Mouse (Mus musculus): ENCODE measurements around the gene Pnma1. TPM values are rescaled to one million over a fixed set of nuclear protein-coding genes. Genes with fewer than 3 reads are reported as not detected.
A peak's percentile ranks its signal among the peaks of the same experiment; 100 is the strongest.

Gene Pnma1
- total and polyA plus RNA-seq, 2 experiments from 2014 or later = 12.0 to 13.9 TPM

DNA sequence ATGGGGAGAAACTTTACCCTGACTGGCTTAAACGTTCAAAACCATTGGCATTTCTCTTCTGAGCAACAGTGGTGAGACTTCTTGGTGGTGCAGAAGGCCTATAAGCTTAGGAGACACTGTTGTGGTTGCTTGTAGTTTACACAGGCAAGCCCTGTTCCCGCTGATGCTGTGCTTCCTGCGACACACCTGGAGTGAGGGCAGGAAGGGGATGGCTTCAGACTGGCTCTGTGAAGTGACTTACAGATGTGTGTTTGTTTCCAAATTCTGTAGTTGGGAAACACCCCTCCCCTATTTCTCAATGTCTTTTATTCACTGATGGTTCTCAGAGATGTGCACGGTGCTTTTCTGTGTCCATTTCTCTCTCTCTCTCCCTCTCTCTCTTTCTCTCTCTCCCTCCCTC lies 8.2 kb downstream of the Pnma1 start:
- no peak overlapping the region for H3K4me2 ChIP-seq (ENCODE audit: low read depth)
- no peak for TF ChIP-seq CTCF (IDR thresholded peaks at IDR 0.05; ENCODE audit: low read depth)
- 73% methylated on average over 4 of the region's 4 CpGs for WGBS
- H3K4me1 ChIP-seq (ENCODE audit: insufficient read depth) = no peaks in the 10 kb centered on the region
- no peaks in the 10 kb centered on the region for H3K27me3 ChIP-seq (ENCODE audit: insufficient read depth, low read length)
- no peaks in the 10 kb centered on the region for H3K9me3 ChIP-seq (ENCODE audit: low read length)
- DNase-seq = no peak
- no peak overlapping the region for H3K27ac ChIP-seq (ENCODE audit: low read depth, low read length)
- H3K36me3 ChIP-seq (ENCODE audit: insufficient read depth) = peaks cover 28% of the 10 kb centered on the region
- no peak overlapping the region for H3K4me3 ChIP-seq (ENCODE audit: low read depth, low read length)
- H3K9ac ChIP-seq = no peak overlapping the region
- ATAC-seq = no peak

GRCm38 (mm10) chr12:84137131-84137530 lies 11.2 kb downstream of the Pnma1 start:
- no peak overlapping the region for H3K4me2 ChIP-seq (ENCODE audit: low read depth)
- no peaks in the 10 kb centered on the region for H3K27me3 ChIP-seq (ENCODE audit: insufficient read depth, low read length)
- ATAC-seq (no peak), DNase-seq (no peak)
- H3K4me3 ChIP-seq (ENCODE audit: low read depth, low read length) = no peak overlapping the region
- no peak for TF ChIP-seq CTCF (IDR thresholded peaks at IDR 0.05; ENCODE audit: low read depth)
- WGBS = 96% methylated on average over 7 of the region's 7 CpGs
- peaks cover 27% of the 10 kb centered on the region for H3K36me3 ChIP-seq (ENCODE audit: insufficient read depth)
- H3K9me3 ChIP-seq (ENCODE audit: low read length) = no peaks in the 10 kb centered on the region
- H3K27ac ChIP-seq (ENCODE audit: low read depth, low read length) = no peak overlapping the region
- H3K4me1 ChIP-seq (ENCODE audit: insufficient read depth) = no peaks in the 10 kb centered on the region
- no peak overlapping the region for H3K9ac ChIP-seq

DNA sequence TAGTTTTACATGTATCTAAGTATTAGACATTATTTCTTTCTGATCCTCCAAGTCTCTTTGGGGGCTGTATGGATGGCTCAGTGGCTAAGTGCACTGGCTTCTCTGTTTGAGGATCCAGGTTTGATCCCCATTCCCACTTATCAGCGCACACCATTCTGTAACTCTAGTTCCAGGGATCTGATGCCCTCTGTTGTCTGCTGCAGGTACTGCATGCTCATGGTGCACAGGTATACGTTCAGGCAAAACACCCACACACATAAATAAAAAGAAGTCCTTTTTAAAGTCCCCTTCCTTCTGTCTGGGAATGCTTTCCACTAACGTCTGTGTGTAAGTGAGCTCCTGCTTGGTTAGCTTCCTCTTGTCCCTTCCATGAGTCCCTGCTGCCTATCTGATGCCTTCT lies 16.0 kb downstream of the Pnma1 start:
- H3K4me1 ChIP-seq (ENCODE audit: insufficient read depth) = no peaks in the 10 kb centered on the region
- DNase-seq = peak; percentile 25
- no peaks in the 10 kb centered on the region for H3K9me3 ChIP-seq (ENCODE audit: low read length)
- 62% methylated on average over 3 of the region's 3 CpGs for WGBS
- no peak overlapping the region for H3K9ac ChIP-seq
- peaks cover 37% of the 10 kb centered on the region for H3K36me3 ChIP-seq (ENCODE audit: insufficient read depth)
- ATAC-seq = no peak
- H3K4me3 ChIP-seq (ENCODE audit: low read depth, low read length) = no peak overlapping the region
- no peak overlapping the region for H3K27ac ChIP-seq (ENCODE audit: low read depth, low read length)
- H3K4me2 ChIP-seq (ENCODE audit: low read depth) = no peak overlapping the region
- H3K27me3 ChIP-seq (ENCODE audit: insufficient read depth, low read length) = no peaks in the 10 kb centered on the region
- peak; percentile 68 for TF ChIP-seq CTCF (IDR thresholded peaks at IDR 0.05; ENCODE audit: low read depth)

- no peak for DNase-seq
- Histone ChIP-seq H3K4me2 (ENCODE audit: low read depth) (no peak overlapping the region), H3K4me3 (ENCODE audit: low read depth, low read length) (no peak overlapping the region), H3K4me1 (ENCODE audit: insufficient read depth) (no peaks in the 10 kb centered on the region), H3K9ac (no peak overlapping the region), H3K36me3 (ENCODE audit: insufficient read depth) (peaks cover 23% of the 10 kb centered on the region), H3K9me3 (ENCODE audit: low read length) (no peaks in the 10 kb centered on the region), H3K27ac (ENCODE audit: low read depth, low read length) (no peak overlapping the region), H3K27me3 (ENCODE audit: insufficient read depth, low read length) (no peaks in the 10 kb centered on the region)
- ATAC-seq = no peak
- whole genome bisulfite sequencing = 96% methylated on average over 8 of the region's 8 CpGs
- TF ChIP-seq CTCF (IDR thresholded peaks at IDR 0.05; ENCODE audit: low read depth) = no peak
Measured at GRCm38 (mm10) chr12:84129931-84130330, 18.4 kb downstream of the Pnma1 start.

DNA sequence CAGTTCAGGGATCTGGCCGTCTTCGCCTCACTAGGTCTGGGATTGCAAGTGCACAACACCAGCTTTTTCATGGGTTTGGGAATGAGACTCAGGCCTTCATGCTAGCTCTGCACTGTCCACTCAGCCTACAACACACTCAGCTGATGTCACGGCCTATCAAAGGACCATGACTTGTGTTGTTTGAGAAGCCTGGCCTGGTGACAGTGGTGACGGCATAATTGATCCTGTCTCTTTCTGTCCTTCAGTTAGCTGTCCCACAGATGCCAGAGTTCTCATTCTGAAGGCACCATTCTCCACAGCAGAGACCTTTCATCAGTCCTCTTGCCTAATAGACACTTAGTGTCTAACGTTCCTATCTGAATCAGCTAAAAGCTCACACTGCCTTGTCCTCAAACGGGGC lies 19.7 kb downstream of the Pnma1 start:
- Histone ChIP-seq H3K36me3 (ENCODE audit: insufficient read depth) (peaks cover 26% of the 10 kb centered on the region), H3K27ac (ENCODE audit: low read depth, low read length) (no peak overlapping the region), H3K9ac (no peak overlapping the region), H3K4me2 (ENCODE audit: low read depth) (no peak overlapping the region), H3K4me1 (ENCODE audit: insufficient read depth) (no peaks in the 10 kb centered on the region), H3K4me3 (ENCODE audit: low read depth, low read length) (no peak overlapping the region), H3K27me3 (ENCODE audit: insufficient read depth, low read length) (no peaks in the 10 kb centered on the region), H3K9me3 (ENCODE audit: low read length) (no peaks in the 10 kb centered on the region)
- ATAC-seq (no peak), DNase-seq (no peak)
- WGBS = 87% methylated on average over 6 of the region's 6 CpGs
- TF ChIP-seq CTCF (IDR thresholded peaks at IDR 0.05; ENCODE audit: low read depth) = no peak

DNA sequence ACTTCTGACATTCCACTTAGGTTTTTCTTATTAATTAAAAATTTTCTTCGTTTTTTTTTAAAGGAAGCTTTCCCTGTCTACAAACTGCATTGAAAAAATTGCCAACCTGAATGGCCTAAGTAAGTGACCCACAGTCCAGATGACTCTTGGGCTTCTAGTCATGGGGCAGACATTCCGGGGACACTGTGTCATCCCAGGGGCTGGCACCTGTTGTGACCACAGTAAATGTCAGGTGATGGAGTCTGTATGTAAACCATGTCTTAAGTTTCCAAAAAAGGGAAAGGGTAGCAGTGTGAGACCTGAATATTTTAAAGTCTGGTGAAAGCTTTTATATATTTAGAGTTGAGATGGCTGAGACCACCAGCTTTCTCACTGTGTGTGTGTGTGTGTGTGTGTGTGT lies 21.4 kb downstream of the Pnma1 start:
- H3K4me1 ChIP-seq (ENCODE audit: insufficient read depth) = no peaks in the 10 kb centered on the region
- H3K36me3 ChIP-seq (ENCODE audit: insufficient read depth) = peaks cover 21% of the 10 kb centered on the region
- no peaks in the 10 kb centered on the region for H3K9me3 ChIP-seq (ENCODE audit: low read length)
- H3K27me3 ChIP-seq (ENCODE audit: insufficient read depth, low read length) = no peaks in the 10 kb centered on the region
- ATAC-seq = no peak
- WGBS = 89% methylated on average over 2 of the region's 2 CpGs
- DNase-seq = no peak
- H3K27ac ChIP-seq (ENCODE audit: low read depth, low read length) = no peak overlapping the region
- H3K4me3 ChIP-seq (ENCODE audit: low read depth, low read length) = no peak overlapping the region
- H3K4me2 ChIP-seq (ENCODE audit: low read depth) = no peak overlapping the region
- no peak overlapping the region for H3K9ac ChIP-seq
- TF ChIP-seq CTCF (IDR thresholded peaks at IDR 0.05; ENCODE audit: low read depth) = no peak

DNA sequence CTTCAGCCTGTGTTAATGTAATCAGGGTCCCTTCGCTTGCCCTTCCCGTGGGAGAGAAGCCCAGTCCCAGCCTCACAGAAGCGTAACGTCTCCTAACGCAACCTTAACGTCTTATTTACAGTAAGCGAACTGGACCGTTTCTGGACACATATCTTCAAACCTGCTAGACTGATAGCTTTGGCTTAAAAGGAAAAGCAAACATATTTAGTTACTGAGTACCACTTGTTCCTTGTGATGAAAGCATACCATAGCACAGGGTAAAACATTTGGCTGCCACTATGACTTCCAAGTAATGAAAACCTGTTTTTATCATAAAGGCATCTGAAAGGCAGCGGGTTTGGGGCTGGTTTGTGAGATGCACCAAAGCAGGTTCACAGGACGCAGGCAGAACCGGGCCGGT lies 22.4 kb downstream of the Pnma1 start:
- WGBS = 89% methylated on average over 12 of the region's 12 CpGs
- no peaks in the 10 kb centered on the region for H3K27me3 ChIP-seq (ENCODE audit: insufficient read depth, low read length)
- peaks cover 15% of the 10 kb centered on the region; the same call in 1 of the 2 replicates for H3K36me3 ChIP-seq (ENCODE audit: insufficient read depth)
- H3K9me3 ChIP-seq (ENCODE audit: low read length) = no peaks in the 10 kb centered on the region
- ATAC-seq (no peak), DNase-seq (no peak)
- H3K4me2 ChIP-seq (ENCODE audit: low read depth) = no peak overlapping the region
- no peaks in the 10 kb centered on the region for H3K4me1 ChIP-seq (ENCODE audit: insufficient read depth)
- H3K4me3 ChIP-seq (ENCODE audit: low read depth, low read length) = no peak overlapping the region
- no peak for TF ChIP-seq CTCF (IDR thresholded peaks at IDR 0.05; ENCODE audit: low read depth)
- H3K9ac ChIP-seq = no peak overlapping the region
- H3K27ac ChIP-seq (ENCODE audit: low read depth, low read length) = no peak overlapping the region

DNA sequence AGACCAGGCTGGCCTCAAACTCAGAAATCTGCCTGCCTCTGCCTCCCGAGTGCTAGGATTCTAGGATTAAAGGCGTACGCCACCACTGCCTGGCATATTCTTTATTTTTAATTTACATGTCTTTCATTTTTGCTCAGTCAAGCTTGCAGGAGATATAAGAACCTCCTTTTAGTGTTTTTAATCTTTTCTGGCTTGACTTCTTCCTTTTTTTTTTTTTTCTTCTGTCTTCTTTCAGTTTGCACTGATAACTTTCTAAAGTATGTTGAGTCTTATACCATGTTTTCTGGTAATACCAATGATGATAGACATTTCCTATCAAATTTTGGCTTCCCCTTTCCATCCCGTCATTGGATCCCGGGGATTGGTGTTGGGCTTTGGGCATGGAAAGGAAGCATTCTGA lies 28.7 kb downstream of the Pnma1 start:
- no peak overlapping the region for H3K4me3 ChIP-seq (ENCODE audit: low read depth, low read length)
- DNase-seq = no peak
- TF ChIP-seq CTCF (IDR thresholded peaks at IDR 0.05; ENCODE audit: low read depth) = no peak
- no peak overlapping the region for H3K27ac ChIP-seq (ENCODE audit: low read depth, low read length)
- H3K9me3 ChIP-seq (ENCODE audit: low read length) = no peaks in the 10 kb centered on the region
- H3K4me2 ChIP-seq (ENCODE audit: low read depth) = no peak overlapping the region
- no peak for ATAC-seq
- H3K27me3 ChIP-seq (ENCODE audit: insufficient read depth, low read length) = no peaks in the 10 kb centered on the region
- peaks cover 6% of the 10 kb centered on the region; the same call in 1 of the 2 replicates for H3K4me1 ChIP-seq (ENCODE audit: insufficient read depth)
- H3K9ac ChIP-seq = no peak overlapping the region
- 96% methylated on average over 5 of the region's 5 CpGs for WGBS
- H3K36me3 ChIP-seq (ENCODE audit: insufficient read depth) = no peaks in the 10 kb centered on the region
